Mouse (Mus musculus) liver (tissue): ENCODE results near the gene Gucd1.
A peak's percentile ranks its signal among the peaks of the same experiment; 100 is the strongest.
"Not testable (repeated sequence)": the region's sequence is repeated elsewhere in the genome, so short reads cannot be mapped to it uniquely, and the experiment has no call there.

ENCODE experiments used
- DNase-seq: peaks from one replicate; pipeline ENCODE4 v3.0.0-alpha.2; 2020; ENCODE audit warnings: mixed read lengths

Gucd1 gene

DNA sequence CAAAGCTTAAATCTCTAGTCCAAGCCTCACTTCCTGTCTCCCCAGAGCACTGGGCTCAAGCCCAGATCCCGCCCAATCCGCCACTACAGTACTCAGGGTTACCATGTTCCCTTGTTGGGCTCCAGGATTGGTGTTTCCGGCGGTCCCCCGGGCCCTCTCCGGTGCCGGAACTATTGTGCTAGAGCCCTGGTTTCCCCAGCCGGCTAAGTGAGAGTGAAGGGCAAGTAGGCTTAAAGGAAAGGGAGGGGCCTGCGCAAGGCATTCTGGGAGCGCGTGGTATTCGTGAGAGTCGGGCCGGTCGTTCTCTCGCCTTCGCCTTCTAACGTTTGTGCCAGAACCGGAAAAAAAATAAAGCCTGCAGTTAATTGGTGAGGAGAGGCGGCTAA, at the start of gene Gucd1:
TSS of gene Gucd1 (minus strand) at position 215 of the 386 bp plus-strand sequence.
- peak; percentile 94 for DNase-seq

DNA sequence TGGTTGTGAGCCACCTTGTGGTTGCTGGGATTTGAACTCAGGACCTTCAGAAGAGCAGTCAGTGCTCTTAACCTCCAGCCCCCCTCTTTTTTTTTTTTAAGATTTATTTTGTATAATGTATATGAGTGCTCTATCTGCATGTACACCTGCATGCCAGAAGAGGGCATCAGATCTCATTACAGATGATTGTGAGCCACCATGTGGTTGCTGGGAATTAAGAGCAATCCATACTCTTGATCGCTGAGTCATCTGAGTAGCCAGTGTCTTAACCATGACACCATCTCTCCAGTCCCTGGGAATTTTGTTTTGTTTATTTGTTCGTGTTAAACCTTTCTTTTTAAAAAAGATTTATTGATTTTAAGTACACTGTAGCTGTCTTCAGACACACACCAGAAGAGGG, 49.0 kb upstream of the Gucd1 start:
- DNase-seq = not testable (repeated sequence)

DNA sequence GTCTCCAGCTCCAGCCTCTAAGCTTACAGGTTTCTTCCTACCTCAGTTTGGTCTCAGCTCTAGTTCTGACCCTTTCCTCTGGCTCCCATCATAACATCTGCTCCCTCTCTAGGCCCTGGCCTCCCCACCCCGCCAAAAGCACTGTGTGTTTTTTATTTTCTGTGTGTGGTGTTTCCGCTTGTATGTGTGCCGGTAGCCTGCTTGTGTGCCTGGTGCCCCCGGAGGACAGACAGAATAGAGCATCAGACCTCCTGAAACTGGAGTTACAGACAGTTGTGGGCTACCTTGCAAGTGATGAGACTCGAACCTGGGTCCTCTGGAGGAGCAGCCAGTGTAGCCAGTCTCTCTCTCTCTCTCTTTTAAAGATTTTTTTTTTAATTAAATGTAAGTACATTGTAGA, 48.5 kb upstream of the Gucd1 start:
- no peak for DNase-seq

DNA sequence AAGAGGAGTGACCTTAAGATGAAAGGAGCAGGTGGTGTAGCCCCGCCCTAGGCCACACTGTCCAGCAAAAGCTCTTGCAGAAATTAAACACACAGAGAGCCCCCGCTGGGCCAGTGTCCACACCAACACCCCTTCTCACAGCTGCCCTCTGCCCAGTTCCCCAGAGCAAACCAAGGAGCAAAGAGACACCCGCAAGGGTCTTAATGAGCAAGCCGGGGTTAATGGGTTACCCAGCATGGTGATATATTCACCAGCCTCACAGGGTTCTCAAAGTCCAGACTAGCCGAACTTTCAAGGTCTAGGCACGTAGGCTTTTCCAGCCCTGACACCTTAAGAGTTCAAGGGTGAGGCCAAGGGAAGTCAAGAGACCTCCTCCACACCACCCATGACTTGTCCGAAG, 48.1 kb upstream of the Gucd1 start:
- no peak for DNase-seq

DNA sequence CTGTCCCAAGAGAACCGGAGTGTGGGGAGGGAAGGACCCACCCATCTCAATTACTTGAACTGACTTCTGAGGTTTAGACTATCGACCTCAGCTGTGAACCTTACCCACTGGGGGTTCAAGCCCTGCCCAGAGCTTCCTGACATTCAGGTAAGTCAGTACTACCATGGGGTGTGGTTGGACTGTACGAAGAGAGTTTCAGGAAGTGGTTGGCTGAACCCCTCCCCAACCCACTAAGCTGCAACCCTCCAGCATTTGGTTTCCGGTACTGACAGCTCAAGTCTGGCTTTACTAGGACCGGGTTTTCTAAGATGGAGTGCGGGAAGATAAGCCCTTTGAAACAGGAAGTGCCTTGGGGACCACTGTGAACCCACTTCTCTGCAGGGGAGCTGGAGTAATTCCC, 47.7 kb upstream of the Gucd1 start:
- DNase-seq = peak; percentile 24

DNA sequence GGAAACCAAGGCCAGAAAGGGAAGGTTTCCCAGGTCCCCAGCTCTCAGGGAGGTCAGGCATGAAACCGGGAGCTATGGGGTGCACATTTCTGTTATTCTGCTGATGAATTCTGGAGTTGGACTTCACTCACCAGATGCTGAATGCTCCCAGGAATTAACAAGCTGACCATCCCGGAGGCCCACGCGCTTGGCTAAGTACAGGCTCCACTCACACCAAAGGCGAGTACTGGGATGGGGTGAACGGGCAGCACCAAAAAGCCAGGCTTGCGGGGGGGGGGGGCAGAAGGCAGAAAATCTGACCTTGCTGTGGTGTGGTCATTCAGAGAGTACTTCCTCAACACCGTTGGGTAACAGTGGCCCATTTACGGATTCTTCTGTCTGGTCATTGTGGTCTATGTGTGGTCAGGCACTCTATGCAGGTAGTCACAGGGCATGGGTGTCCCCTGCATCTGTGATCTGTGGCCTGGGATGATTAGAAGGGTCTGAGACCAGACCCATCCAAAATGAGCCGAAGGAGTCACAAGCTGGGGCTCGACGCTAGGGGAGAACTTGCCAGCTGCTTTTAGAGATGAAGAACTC, 47.0 kb upstream of the Gucd1 start:
- no peak for DNase-seq

DNA sequence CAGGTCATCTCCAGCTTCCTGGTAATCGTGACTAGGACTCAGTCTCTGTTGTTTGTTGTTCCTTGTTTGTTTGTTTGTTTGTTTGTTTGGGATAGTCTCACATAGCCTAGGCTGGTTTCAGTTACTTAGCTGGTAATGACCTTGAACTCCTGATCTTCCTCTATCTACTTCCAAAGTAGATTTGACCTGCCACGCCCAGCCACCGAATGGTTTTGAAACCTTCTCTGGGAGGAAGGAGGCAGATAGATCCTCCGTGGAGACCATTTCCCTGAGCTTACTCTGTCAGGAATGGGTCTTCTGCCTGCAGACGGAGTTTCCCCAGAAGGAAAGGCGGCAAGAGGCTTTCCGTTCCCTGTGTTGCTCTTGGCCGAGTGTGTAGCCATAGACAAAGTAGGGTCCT, 44.8 kb upstream of the Gucd1 start:
- no peak for DNase-seq

DNA sequence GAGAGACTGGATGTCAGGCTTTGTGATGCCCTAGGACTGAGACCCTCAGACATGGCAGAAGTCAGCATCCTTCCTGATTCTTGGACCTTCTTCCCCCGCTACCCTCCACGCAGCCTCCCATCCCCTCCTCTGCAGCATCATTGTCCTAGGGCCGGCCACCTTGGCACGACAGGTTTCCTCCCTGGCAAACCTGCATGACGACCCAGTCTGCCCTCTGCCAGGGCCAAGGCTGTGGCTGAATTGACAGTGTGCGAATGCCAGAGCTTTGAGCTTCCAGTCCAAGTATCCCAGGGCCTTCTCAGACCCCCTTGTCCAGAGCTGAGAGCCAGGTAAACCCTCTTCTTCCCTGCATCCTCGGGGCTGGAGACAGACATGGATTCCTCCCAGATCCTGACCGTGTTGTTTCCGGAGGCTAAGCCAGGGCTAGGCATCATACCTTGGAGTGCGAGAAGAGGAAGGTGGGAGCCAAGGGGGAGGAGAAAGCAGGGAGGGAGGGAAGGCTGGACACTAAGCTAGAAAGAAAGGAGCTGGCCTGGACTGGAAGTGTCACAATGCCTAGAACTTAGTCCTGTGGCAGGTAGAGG, 43.4 kb upstream of the Gucd1 start, which contains the start of gene Ggt1:
TSS of gene Ggt1 (plus strand) at position 534 of the 584 bp plus-strand sequence.
- no peak for DNase-seq

DNA sequence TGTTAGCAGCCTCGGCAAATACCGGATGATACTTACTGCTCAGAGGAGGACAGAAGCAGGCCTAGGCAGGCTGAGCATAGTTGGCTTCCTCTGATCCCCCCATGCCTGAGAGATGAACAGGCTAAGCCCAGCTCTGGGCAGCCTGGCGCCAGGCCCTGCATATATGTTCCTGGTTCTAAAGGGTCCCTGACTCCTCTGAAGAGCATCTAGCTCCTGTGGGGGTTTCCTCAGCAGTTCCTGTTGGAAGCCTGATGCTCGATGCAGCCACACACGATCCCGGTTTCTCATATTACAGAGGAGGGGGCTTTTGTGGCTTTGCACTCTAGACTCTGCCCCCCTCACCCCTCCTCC, 42.8 kb upstream of the Gucd1 start:
- DNase-seq = no peak

DNA sequence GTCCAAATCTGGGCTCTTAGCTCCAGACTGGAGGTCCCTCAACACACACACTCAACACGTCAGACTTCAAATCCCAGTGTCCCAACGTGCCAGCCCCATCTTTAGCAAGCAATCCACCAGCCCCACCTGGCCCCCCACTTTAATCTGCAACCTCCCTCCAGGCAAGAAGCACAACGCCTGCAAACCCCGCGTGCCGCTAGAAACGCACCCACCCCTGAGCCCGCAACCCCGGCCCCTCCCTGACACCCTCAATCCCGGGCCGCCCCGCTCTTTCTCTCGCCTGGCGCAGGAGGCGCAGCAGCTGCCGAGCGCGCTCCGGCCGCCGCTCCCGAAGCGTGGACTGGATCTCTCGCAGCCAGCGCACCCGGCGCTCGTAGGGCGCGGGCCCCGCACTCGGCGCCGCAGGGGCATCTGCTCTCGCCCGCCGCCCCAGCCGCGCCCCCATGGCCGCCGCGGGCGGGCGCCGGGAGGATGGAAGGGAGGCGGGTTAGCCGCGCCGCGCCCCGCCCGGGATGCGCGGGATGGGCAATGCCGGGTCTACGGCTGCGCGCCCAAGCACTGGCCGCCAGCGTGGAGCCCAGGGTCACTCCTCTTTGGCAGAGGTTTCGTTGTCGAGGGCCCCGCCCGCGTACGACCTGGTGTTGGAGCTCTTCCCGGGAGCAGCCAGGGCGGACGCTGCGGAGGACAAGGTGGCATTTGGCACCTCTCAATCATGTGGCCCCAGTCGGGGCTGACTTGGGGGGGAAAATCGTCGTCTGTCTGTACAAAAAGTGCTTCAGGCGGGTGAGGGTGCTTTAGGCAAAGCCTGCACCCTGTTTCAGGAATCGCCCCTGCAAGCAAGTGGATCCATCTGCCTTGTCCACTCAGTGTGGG, 42.1 kb upstream of the Gucd1 start, which contains the start of gene Lrrc75b:
TSS of gene Lrrc75b (minus strand) at position 655 of the 873 bp plus-strand sequence.
- no peak for DNase-seq

DNA sequence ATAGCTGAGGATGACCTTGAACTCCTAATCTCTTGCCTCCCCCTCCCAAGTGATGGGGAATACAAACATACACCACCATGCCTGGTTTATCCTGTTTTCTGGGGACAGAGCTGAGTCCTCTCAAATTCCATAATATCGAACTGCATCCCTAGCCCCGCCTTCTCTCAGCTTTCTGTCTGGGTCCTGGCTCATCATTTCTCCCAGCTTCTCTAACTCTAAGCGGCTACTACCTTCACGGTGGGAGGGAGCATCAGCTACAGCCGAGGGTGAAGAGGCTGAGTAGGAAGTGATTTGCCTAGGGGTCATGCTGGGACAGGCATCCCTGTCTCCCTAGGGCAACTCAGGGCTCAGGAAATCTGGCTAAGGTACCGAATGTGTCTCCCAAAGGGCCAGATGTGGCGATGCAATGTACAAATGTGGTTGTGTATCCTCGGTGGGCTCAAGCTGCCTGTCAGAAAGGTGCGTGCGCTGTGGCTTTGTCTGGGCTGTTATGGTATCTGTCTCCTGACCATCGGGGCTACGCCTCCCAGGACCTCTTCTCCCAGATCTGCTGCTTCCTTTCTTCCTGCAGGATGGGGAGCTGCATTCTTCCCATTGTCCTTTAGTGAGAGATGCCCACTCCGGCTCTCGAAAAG, 41.4 kb upstream of the Gucd1 start:
- DNase-seq = no peak

DNA sequence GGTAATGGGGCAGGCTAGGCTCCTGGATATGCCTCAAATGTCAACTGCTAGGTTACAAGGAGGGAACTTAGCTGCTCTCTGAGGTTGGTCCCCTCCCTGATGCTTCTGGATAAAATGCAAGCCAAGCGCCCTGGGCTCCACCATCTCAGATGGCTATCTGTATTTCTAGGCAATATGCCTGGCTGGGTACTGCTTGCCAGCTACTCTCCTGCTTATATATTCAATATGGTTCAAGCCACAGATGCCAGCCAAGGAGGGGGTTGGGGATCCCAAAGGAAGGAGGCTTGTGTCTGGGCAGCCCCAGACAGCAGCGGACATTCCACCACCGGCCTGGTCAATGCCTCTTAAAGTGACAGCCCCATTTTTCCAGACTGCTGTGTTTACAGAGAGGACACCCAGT, 40.7 kb upstream of the Gucd1 start:
- no peak for DNase-seq

DNA sequence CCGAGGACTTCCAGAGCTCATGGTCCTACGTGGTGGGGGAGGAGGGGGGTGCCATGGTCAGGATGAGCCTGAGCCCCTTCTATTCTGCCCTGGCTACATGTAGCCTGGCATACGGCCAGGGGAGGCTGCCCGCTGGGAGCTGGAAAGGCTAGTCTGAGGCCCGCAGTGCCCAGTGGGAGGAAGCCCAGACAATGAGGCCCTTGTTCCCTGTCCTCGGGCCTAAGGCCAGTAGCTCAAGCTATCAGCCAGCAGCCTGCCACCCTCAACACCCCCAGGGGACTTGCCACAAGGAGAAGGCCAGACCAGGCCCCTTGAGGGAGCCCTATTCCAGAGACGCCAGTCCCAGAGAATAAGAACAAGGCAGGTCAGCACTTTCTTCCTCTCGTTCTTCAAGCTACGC, 38.3 kb upstream of the Gucd1 start:
- no peak for DNase-seq

DNA sequence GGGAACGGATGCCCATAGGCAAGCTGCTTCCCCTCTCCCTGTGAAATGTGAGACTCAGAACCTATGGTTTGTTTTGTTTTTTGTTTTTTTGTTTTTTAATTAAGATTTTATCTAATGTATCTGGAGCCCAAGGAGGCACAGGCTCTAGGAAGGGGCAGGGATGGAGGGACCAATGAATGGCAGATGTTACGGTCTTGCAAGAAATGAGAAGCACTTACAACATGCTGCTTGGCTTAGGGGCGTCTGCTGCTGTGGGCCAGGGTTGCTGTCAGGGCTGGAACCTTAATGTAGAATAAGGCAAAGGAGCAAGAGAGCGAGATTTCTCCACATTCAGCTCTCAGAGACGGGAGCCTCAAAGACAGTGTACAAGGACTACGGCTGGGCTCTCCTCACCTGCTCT, 37.8 kb upstream of the Gucd1 start:
- no peak for DNase-seq

DNA sequence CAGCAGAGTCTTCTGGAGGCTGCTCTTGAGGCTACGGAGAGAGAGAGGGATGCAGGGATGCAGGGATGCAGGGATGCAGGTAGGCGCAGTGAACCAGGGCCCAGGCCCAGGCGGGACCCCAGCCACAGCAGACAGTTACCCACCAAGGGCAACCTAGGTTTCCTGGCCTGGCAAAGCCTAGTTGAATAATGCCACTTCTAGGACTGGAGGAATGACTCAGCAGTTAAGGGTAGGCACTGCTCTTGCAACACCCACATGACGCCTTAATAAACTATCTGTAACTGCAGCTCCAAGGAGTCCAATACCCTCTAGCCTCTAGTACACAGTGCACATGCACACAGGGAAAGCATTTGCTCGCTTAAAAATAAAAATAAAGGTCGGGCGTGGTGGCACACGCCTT, 36.3 kb upstream of the Gucd1 start:
- no peak for DNase-seq

DNA sequence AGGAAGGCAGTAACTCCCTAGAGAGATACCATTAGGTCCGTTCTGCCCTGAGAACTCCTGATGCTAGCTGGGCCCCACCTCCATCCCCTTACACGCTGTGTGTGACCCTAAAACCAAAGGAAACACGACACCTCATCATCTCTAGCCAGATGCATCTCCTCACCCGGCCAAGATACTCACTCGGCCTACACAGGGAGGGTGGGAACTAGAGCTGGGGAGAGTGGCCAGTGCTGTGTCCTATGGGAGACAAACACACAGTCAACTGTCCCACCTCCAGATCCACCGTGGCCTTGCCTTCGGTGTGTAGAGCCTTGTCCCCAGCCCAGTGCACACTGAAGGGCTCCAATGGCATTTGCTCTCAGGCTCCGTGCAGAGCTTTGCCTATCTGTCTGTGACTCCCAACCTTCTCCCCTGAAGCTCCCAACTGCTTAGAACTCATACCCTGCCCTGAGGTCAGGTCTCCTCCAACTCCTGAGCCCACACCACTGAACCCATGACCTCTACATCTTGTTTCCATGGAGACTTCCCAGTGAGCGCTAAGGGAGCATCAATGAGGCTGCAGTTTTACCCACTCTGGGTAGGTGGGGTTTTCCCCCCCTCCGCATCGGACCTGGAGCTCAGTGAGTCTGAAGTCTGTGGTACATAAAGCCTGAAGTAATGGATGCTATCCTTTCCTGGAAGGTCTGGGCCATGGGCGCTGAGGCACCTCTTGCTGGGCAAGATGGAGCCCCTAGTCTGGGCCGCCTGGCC, 35.1 kb upstream of the Gucd1 start:
- DNase-seq = no peak

DNA sequence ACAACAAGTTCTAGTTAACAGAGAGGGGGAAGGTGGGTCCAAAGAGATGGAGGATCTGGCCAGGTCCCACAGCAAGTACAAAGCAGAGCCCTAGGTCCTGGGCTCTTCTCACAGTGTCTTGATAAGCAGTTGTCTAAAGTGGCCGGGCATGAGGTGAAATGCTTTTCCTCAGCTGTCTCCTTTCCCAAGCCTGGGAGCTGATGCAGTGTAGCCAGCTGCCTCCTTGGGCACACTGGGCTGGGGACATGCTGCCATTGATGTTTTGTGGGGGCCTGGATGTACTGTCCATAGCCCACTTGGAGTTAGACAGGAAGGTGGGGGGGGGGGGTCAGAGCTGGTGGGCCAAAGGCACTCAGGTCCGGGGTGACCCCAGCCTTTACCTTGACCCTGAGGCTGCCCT, 34.3 kb upstream of the Gucd1 start:
- no peak for DNase-seq

DNA sequence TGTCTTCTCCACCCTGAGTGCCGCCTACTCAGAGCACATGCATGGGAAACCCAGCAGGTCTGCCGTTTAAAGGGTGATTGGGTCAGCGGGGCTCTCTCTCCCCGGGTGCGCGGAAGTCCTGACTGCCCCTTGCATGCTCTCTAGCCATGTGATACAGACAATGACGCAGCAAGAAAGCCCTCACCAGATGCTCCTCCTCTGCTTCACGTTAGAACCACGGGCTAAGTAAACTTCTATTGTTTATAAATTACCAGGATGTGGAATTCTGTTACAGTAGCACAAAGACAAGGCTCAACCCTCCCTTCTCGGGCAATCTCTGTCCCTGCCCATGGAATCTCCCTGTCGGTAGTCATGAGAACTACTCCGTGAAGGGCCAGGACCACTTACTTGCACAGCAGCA, 33.4 kb upstream of the Gucd1 start:
- DNase-seq = no peak

DNA sequence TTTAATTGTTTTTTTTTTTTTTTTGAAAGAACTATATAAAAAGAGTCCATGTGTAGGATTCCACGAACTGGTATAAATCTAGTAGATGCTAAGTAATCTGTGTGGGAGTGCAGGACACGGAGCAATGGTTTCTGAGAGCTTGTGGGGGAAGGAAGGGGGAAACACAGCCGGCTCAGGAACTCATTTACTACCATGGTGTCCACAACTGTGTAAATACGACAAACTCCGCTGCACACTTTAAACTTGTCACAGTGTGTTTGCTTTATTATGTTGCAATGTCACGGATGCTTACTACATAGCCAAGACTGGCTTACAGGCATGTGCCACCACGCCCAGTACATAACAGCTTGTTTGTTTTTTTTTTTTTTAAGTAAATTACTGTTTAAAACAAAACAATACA, 32.1 kb upstream of the Gucd1 start:
- DNase-seq = no peak

DNA sequence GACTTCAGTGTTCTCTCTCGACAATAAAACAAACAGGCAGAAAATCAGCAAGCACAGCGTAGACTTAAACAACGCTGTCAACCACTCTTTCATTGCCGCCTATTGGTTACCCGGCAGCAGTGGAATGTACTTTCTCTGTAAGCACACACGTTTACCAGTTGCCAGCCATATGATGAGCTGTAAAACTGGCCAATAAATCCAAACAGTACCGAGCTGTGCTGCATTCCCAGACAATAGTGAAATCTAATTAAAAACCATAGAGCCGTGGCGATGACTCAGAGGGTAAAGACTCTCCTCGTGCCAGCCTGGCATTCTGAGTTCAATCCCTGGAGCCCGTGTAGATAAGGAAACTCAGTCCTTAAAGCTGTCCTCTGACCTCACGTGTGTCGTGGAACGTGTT, 30.7 kb upstream of the Gucd1 start:
- DNase-seq = no peak

DNA sequence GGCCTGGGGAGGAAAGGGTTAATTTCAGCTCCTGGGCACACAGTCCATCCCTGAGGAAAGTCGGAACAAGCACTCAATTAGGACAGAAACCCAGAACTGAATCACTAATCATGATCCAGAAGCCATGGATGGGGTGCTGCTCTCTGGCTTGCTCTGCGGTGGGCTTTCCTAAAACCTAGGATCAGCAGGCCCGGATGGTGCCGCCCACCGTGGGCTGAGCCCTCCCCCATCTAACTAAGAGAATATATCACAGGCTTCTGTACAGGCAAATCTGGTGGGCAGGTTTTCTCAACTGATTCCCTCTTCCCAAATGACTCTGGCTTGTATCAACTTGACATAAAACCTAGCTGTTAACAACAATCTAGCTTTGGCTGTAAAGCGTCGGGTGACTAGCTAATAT, 30.1 kb upstream of the Gucd1 start:
- no peak for DNase-seq

DNA sequence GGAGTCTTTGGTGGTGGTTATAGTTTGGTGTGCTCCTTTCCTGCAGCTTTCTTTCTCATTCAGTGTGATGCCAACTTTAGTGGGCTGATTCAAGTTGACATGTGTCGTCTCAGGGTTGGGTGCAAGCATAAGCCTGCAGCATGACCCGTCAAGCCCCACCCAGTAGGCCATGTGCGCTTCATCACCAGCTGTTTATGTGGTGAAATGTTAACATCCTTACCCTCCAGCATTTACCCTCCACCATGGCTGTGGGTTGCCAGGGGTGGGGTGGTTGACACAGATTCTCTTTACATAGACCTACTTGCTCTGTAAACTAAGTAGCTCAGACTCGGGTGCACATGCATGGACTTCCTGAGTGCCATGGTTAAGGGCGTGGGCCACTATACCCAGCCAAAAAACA, 18.4 kb upstream of the Gucd1 start:
- no peak for DNase-seq

DNA sequence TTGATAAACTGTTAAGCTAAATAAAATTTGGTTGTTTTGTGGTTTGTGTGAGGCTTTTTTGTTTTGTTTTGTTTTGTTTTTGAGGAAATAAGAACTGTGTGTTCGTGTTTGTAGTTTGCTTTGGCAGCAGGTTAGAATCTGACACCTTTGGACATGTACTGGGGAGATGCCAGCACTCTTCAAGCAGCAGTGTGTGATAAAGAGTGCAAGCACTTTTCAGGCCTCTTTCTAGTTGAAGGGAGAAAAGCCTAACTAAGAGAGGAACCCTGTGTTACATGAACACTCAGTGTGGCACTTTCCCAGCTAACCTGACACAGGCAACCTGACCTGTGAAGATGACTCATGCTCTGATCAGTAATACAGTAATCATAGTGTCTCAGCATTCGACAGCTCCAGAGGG, 17.7 kb upstream of the Gucd1 start:
- no peak for DNase-seq
